Mouse (Mus musculus): ENCODE results near the gene Fkbp1b. TPM values are rescaled to one million over a fixed set of nuclear protein-coding genes. Genes with fewer than 3 reads are reported as not detected.

Fkbp1b gene
- polyA plus RNA-seq, 1 experiment: 7.3 TPM

- Histone ChIP-seq H3K79me2 (ENCODE audit: control insufficient read depth, insufficient read depth) (no peaks in the 10 kb centered on the region), H3K27me3 (ENCODE audit: control insufficient read depth, insufficient read depth, insufficient read length) (no peaks in the 10 kb centered on the region), H3ac (ENCODE audit: control insufficient read depth, insufficient read length) (no peak overlapping the region), H3K4me3 (no peak overlapping the region), H3K4me2 (ENCODE audit: low read depth) (no peak overlapping the region), H3K36me3 (ENCODE audit: control insufficient read depth, insufficient read depth) (no peaks in the 10 kb centered on the region)
- TF ChIP-seq MYOG (IDR thresholded peaks at IDR 0.05; ENCODE audit: control insufficient read depth in 1 of 3, insufficient read depth in 1 of 3, insufficient read length in 2 of 3, low read depth in 2 of 3): no peak
These were observed 27.5 kb upstream of the Fkbp1b start for GRCm38 (mm10) chr12:4868924-4869323.

GRCm38 (mm10) chr12:4864338-4864690 is 22.9 kb upstream of the Fkbp1b start:
- no peak overlapping the region for H3K4me2 ChIP-seq (ENCODE audit: low read depth)

GRCm38 (mm10) chr12:4863654-4864337 is 22.4 kb upstream of the Fkbp1b start:
- Histone ChIP-seq H3K27me3 (ENCODE audit: control insufficient read depth, insufficient read depth, insufficient read length) (no peaks in the 10 kb centered on the region), H3K4me3 (no peak overlapping the region), H3ac (ENCODE audit: control insufficient read depth, insufficient read length) (no peak overlapping the region), H3K36me3 (ENCODE audit: control insufficient read depth, insufficient read depth) (no peaks in the 10 kb centered on the region), H3K4me2 (ENCODE audit: low read depth) (no peak overlapping the region), H3K79me2 (ENCODE audit: control insufficient read depth, insufficient read depth) (no peaks in the 10 kb centered on the region)
- TF ChIP-seq CEBPB (IDR thresholded peaks at IDR 0.05; ENCODE audit: insufficient read depth, poor library complexity, severe bottlenecking) (no peak), SRF (IDR thresholded peaks at IDR 0.05; ENCODE audit: control insufficient read depth, insufficient read length, low read depth) (no peak), MYOD1 (IDR thresholded peaks at IDR 0.05; ENCODE audit: control insufficient read depth in 1 of 3, insufficient read length in 2 of 3, low read depth in 2 of 3) (no peak), USF1 (IDR thresholded peaks at IDR 0.05; ENCODE audit: low read depth) (no peak), REST (IDR thresholded peaks at IDR 0.05; ENCODE audit: insufficient read depth, insufficient read length) (no peak)

More at GRCm38 (mm10) chr12:4864338-4864690, 22.9 kb upstream of the Fkbp1b start:
- H3K27me3 ChIP-seq (ENCODE audit: control insufficient read depth, insufficient read depth, insufficient read length): no peaks in the 10 kb centered on the region
- no peak for TF ChIP-seq MYOD1 (IDR thresholded peaks at IDR 0.05; ENCODE audit: control insufficient read depth in 1 of 3, insufficient read length in 2 of 3, low read depth in 2 of 3)
- TF ChIP-seq SRF (IDR thresholded peaks at IDR 0.05; ENCODE audit: control insufficient read depth, insufficient read length, low read depth): no peak
- TF ChIP-seq MYOG (IDR thresholded peaks at IDR 0.05; ENCODE audit: control insufficient read depth in 1 of 3, insufficient read depth in 1 of 3, insufficient read length in 2 of 3, low read depth in 2 of 3): no peak
- TF ChIP-seq REST (IDR thresholded peaks at IDR 0.05; ENCODE audit: insufficient read depth, insufficient read length): no peak
- TF ChIP-seq TCF3 (IDR thresholded peaks at IDR 0.05; ENCODE audit: insufficient read length, low read depth): no peak
- TF ChIP-seq TCF12 (IDR thresholded peaks at IDR 0.05; ENCODE audit: insufficient read depth, poor library complexity, severe bottlenecking): no peak
- TF ChIP-seq E2F4 (IDR thresholded peaks at IDR 0.05; ENCODE audit: insufficient read depth): no peak
- TF ChIP-seq CEBPB (IDR thresholded peaks at IDR 0.05; ENCODE audit: insufficient read depth, poor library complexity, severe bottlenecking): no peak
- TF ChIP-seq USF1 (IDR thresholded peaks at IDR 0.05; ENCODE audit: low read depth): no peak
- TF ChIP-seq POLR2A (IDR thresholded peaks at IDR 0.05; ENCODE audit: insufficient read length, low read depth): no peak
- TF ChIP-seq MAX (IDR thresholded peaks at IDR 0.05; ENCODE audit: low read depth): no peak
- no peak for TF ChIP-seq POLR2AphosphoS2 (IDR thresholded peaks at IDR 0.05; ENCODE audit: insufficient read length, low read depth)
- no peak overlapping the region for H3K4me3 ChIP-seq
- no peaks in the 10 kb centered on the region for H3K36me3 ChIP-seq (ENCODE audit: control insufficient read depth, insufficient read depth)
- no peak overlapping the region for H3ac ChIP-seq (ENCODE audit: control insufficient read depth, insufficient read length)
- no peaks in the 10 kb centered on the region for H3K79me2 ChIP-seq (ENCODE audit: control insufficient read depth, insufficient read depth)

GRCm38 (mm10) chr12:4862672-4863071 is 21.3 kb upstream of the Fkbp1b start:
- Histone ChIP-seq H3K4me3 (no peak overlapping the region), H3K27me3 (ENCODE audit: control insufficient read depth, insufficient read depth, insufficient read length) (no peaks in the 10 kb centered on the region), H3K36me3 (ENCODE audit: control insufficient read depth, insufficient read depth) (no peaks in the 10 kb centered on the region), H3K4me2 (ENCODE audit: low read depth) (no peak overlapping the region), H3K79me2 (ENCODE audit: control insufficient read depth, insufficient read depth) (no peaks in the 10 kb centered on the region), H3ac (ENCODE audit: control insufficient read depth, insufficient read length) (no peak overlapping the region)
- TF ChIP-seq POLR2A (IDR thresholded peaks at IDR 0.05; ENCODE audit: insufficient read length, low read depth) (no peak), REST (IDR thresholded peaks at IDR 0.05; ENCODE audit: insufficient read depth, insufficient read length) (no peak), SRF (IDR thresholded peaks at IDR 0.05; ENCODE audit: control insufficient read depth, insufficient read length, low read depth) (no peak), MYOG (IDR thresholded peaks at IDR 0.05; ENCODE audit: control insufficient read depth in 1 of 3, insufficient read depth in 1 of 3, insufficient read length in 2 of 3, low read depth in 2 of 3) (no peak), MAX (IDR thresholded peaks at IDR 0.05; ENCODE audit: low read depth) (no peak)

GRCm38 (mm10) chr12:4859241-4859914 is 18.0 kb upstream of the Fkbp1b start:
- TF ChIP-seq TCF12 (IDR thresholded peaks at IDR 0.05; ENCODE audit: insufficient read depth, poor library complexity, severe bottlenecking): no peak
- TF ChIP-seq POLR2AphosphoS2 (IDR thresholded peaks at IDR 0.05; ENCODE audit: insufficient read length, low read depth): peak; percentile 22
- Histone ChIP-seq H3K36me3 (ENCODE audit: control insufficient read depth, insufficient read depth) (no peaks in the 10 kb centered on the region), H3K4me3 (no peak overlapping the region), H3K4me2 (ENCODE audit: low read depth) (no peak overlapping the region), H3K27me3 (ENCODE audit: control insufficient read depth, insufficient read depth, insufficient read length) (no peaks in the 10 kb centered on the region), H3ac (ENCODE audit: control insufficient read depth, insufficient read length) (no peak overlapping the region), H3K79me2 (ENCODE audit: control insufficient read depth, insufficient read depth) (no peaks in the 10 kb centered on the region)

All from myocyte (in vitro differentiated cells).